Mouse (Mus musculus) lung, adult 2 months (tissue): ENCODE data around the gene Hspa12b. TPM values are rescaled to one million over a fixed set of nuclear protein-coding genes. Genes with fewer than 3 reads are reported as not detected.

Experiments
- DNase-seq: peaks from one replicate; pipeline ENCODE4 v3.0.0; 2022
- H3K4me1 ChIP-seq: fragments of 200-500 bp; 2 replicates; pipeline ENCODE4 v1.6.1; 2011; ENCODE audit warnings: low read length; ENCODE audit not compliant: control insufficient read depth, insufficient read depth
- H3K4me3 ChIP-seq: fragments of 200-500 bp; replicated peaks from 2 replicates; pipeline ENCODE3; 2011; ENCODE audit warnings: low read depth, mild to moderate bottlenecking, control low read depth, low read length; ENCODE audit errors: extremely low read depth
- CTCF ChIP-seq: fragments of 200-500 bp; IDR thresholded peaks from 2 replicates; pipeline ENCODE4 v1.5.1; 2011; ENCODE audit warnings: mild to moderate bottlenecking, low read length, control low read depth; ENCODE audit not compliant: insufficient read depth
- POLR2A ChIP-seq: fragments of 200-500 bp; IDR thresholded peaks from 2 replicates; pipeline ENCODE4 v1.6.1; 2011; ENCODE audit warnings: low read depth, mild to moderate bottlenecking, control low read depth, low read length, borderline replicate concordance; ENCODE audit errors: extremely low read depth
- WGBS: fragments of 180-500 bp; shearing (Covaris S2); methylation state at CpG from one replicate; pipeline ENCODE4 v1.1.7; 2018; 5-methylcytosine and 5-hydroxymethylcytosine counted together
- polyA plus RNA-seq: library from polyadenylated mRNA; depleted of rRNA; stranded (reverse); fragments of >200 nt; gene quantifications from 2 replicates; pipeline ENCODE4 v1.2.3, GENCODE M21; 2012; rRNA removed

Gene Hspa12b
- polyA plus RNA-seq = 56.2 and 58.3 TPM in 2 replicates

- DNase-seq = peak; percentile 61
- WGBS = 3% methylated on average over 28 of the region's 28 CpGs
- Histone ChIP-seq H3K4me3 (peak within 1 kb of the TSS; percentile 91), H3K4me1 (peaks cover 8% of the 10 kb centered on the region)
- TF ChIP-seq CTCF = no peak
- TF ChIP-seq POLR2A = peak; percentile 63; the same call in 1 of the 2 replicates
Measured at GRCm38 (mm10) chr2:131127161-131127730, at the start of gene Hspa12b. Hspa12b (plus strand) TSS chr2:131127280.

- DNase-seq = no peak
- no peak for TF ChIP-seq POLR2A
- no peak for TF ChIP-seq CTCF
- 68% methylated on average over 5 of the region's 5 CpGs for WGBS
- H3K4me1 ChIP-seq = no peaks in the 10 kb centered on the region
- no peak overlapping the region for H3K4me3 ChIP-seq
Measured at GRCm38 (mm10) chr2:131080507-131080906, 46.6 kb upstream of the Hspa12b start.

- DNase-seq = no peak
- no peaks in the 10 kb centered on the region for H3K4me1 ChIP-seq
- TF ChIP-seq CTCF = no peak
- 86% methylated on average over 4 of the region's 4 CpGs for WGBS
- H3K4me3 ChIP-seq = no peak overlapping the region
Measured at GRCm38 (mm10) chr2:131084206-131084605, 42.9 kb upstream of the Hspa12b start.

- TF ChIP-seq POLR2A (no peak), CTCF (no peak)
- DNase-seq = no peak
- Histone ChIP-seq H3K4me3 (no peak within 1 kb of the TSS), H3K4me1 (no peaks in the 10 kb centered on the region)
- 76% methylated on average over 11 of the region's 11 CpGs for WGBS
Measured at GRCm38 (mm10) chr2:131086667-131087390, 40.3 kb upstream of the Hspa12b start, which contains the start of gene Siglec1. Siglec1 (minus strand) TSS chr2:131086765.

DNA sequence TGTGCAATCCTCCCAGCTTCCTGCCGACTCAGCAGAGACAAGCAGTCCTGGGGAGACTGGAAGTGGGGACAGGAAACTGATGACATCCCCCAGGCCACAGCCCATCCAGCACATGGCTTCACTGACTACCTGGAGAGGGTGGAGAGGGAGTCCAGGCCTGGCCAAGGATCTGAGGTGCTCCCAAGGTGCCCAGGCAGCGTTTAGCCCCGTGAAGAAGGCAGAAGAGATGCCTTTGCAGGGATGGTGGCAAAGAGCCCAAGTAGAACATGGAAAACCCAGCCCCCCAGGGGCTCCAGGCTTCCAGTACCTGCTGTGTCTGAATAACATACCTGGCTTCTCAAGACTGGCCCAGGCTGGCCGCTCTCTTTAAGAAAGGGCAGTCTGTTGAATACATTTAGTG is 38.5 kb upstream of the Hspa12b start:
- Histone ChIP-seq H3K4me1 (no peaks in the 10 kb centered on the region), H3K4me3 (no peak overlapping the region)
- DNase-seq = no peak
- TF ChIP-seq CTCF (no peak), POLR2A (no peak)
- WGBS = 71% methylated on average over 4 of the region's 4 CpGs

DNA sequence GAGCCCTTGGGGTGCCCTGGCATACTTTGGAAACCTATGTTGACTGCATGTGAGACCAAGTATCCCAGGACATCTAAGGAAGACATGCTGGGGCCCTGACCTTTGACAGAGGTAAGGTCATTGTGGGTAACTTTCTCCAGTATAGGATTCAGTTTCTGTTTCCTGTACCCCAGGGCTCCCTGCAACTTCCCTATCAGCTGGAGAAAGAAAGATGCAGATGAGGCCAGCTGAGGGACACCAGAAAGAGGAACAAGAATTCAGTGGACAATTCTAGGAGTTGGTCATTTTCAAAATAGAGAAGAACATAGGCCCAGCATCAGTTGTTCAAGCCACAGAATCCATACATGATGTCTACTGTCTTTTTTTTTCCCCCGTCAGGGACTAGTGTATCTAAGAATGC is 37.4 kb upstream of the Hspa12b start:
- 82% methylated on average over 1 of the region's 1 CpGs for WGBS
- Histone ChIP-seq H3K4me3 (no peak overlapping the region), H3K4me1 (no peaks in the 10 kb centered on the region)
- TF ChIP-seq CTCF (no peak), POLR2A (no peak)
- no peak for DNase-seq

DNA sequence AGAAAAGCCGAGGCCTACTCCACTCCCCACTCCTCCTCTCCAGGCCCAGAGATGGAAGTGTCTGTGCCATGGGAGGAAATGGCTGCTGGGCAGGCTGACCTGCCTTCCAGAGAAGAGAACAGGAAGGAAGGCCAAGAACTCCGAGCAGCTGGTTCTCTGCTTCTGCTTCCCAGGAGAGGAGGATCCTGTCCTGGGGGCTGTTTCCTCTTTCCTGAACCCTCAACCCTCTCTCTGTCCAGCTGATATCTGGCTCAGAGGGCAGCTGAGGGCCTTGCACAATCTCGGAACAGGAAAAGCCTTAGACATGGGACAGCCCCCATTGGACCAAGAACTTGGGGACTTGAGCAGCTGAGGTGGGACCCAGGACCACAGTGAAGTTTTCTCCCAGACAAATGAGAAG is 36.2 kb upstream of the Hspa12b start:
- 49% methylated on average over 3 of the region's 3 CpGs for WGBS
- H3K4me3 ChIP-seq = no peak overlapping the region

DNA sequence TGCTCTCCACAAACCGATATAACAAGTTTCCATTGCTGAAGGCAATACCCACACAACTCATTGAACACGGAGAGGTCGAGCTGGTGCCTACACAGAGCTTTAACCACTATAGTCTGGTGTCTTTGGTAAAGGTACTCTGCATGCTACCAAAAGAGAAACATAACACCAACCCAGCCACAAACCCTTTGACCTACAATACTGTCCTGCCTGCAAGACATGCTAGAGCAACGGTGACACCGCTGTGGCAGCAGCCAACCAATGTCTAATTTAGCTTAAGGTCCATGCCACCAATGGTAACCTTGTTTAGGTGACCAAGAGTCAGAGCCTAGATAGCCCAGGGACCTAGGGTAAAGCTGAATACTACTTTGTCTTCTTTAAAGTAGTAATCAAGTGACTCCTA is 33.5 kb upstream of the Hspa12b start:
- no peak for DNase-seq
- Histone ChIP-seq H3K4me3 (no peak overlapping the region), H3K4me1 (peaks cover 9% of the 10 kb centered on the region)

More for the DNA sequence above, 36.2 kb upstream of the Hspa12b start:
- DNase-seq = no peak
- TF ChIP-seq POLR2A (no peak), CTCF (no peak)
- peaks cover 1% of the 10 kb centered on the region; the same call in 1 of the 2 replicates for H3K4me1 ChIP-seq

GRCm38 (mm10) chr2:131094823-131095222 is 32.3 kb upstream of the Hspa12b start:
- no peak for TF ChIP-seq POLR2A
- TF ChIP-seq CTCF = peak; percentile 89
- peak; percentile 72 for DNase-seq
- WGBS = 0% methylated on average over 1 of the region's 1 CpGs
- Histone ChIP-seq H3K4me3 (no peak overlapping the region), H3K4me1 (peaks cover 9% of the 10 kb centered on the region)

More for the DNA sequence above, 33.5 kb upstream of the Hspa12b start:
- WGBS = 81% methylated on average over 5 of the region's 5 CpGs
- TF ChIP-seq CTCF (no peak), POLR2A (no peak)

DNA sequence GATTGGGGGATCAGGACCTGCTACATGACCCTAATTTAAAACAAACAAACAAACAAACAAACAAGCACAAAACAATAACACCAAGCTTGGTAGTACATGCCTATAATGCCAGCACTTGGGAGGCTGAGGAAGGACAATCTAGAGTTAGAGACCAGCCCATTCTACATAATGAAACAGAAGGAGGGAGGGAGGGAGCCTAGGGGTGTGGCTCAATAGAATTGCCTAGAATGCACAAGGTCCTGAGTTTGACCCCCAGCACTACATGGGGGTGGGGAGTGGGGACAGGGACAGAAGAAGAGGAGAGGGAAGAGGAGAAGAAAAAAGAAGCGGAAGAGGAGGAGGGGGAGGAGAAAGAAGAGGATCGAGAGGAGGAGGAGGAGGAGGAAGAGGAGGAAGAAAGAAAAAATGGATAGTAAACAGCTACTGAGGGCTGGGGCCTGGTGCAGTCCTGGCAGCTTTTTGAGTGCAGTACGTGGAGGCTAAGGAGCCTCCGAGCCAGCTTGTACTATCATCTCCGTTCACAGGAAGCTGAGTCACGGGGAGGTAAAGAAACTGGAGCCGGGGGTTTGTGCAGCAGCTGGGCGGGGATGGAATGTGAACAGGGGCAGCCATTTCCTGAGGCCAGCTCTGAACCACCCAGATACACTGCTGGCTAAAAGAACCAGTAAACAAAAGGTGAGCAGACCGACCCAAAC is 30.8 kb upstream of the Hspa12b start:
- peak; percentile 33 for DNase-seq
- 8% methylated on average over 9 of the region's 9 CpGs for WGBS
- Histone ChIP-seq H3K4me1 (peaks cover 9% of the 10 kb centered on the region), H3K4me3 (no peak overlapping the region)
- TF ChIP-seq CTCF (no peak), POLR2A (no peak)
